Mouse (Mus musculus) hindbrain, postnatal 0 days (tissue): ENCODE measurements at regions not wholly inside any gene's neighbourhood (a gene's known extent, or its start where the extent isn't known, plus 50 kb on each side); places are given as distances from the start of the nearest gene placed in this dataset.

Source experiments
- ATAC-seq: fragments of 200-750 bp; cut with Nextera tagmentation; 2 replicates; pipeline ENCODE4 v1.8.0; 2017; ENCODE audit warnings: mild to moderate bottlenecking, moderate TSS enrichment, moderate library complexity
- DNase-seq: peaks from one replicate; pipeline ENCODE4 v3.0.0-alpha.2; 2015; ENCODE audit warnings: low spot score
- H3K27ac ChIP-seq: fragments of 300-500 bp; sonication (generic); 2 replicates; pipeline ENCODE4 v1.5.1; 2014; ENCODE audit warnings: mild to moderate bottlenecking
- H3K27me3 ChIP-seq: fragments of 300-500 bp; sonication (generic); 2 replicates; pipeline ENCODE4 v1.6.1; 2014; ENCODE audit warnings: low read length, mixed read lengths; ENCODE audit not compliant: insufficient read depth
- H3K36me3 ChIP-seq: fragments of 300-500 bp; sonication (generic); 2 replicates; pipeline ENCODE4 v1.6.1; 2014; ENCODE audit warnings: low read length, mixed read lengths; ENCODE audit not compliant: insufficient read depth
- H3K4me1 ChIP-seq: fragments of 300-500 bp; sonication (generic); 2 replicates; pipeline ENCODE4 v1.6.1; 2014; ENCODE audit warnings: antibody characterized with exemption, low read length, mixed read lengths; ENCODE audit not compliant: insufficient read depth
- H3K4me2 ChIP-seq: fragments of 300-500 bp; sonication (generic); 2 replicates; pipeline ENCODE4 v1.6.1; 2014; ENCODE audit warnings: low read depth, mild to moderate bottlenecking, low read length, moderate library complexity, mixed read lengths
- H3K4me3 ChIP-seq: fragments of 300-500 bp; sonication (generic); 2 replicates; pipeline ENCODE4 v1.5.1; 2014; ENCODE audit warnings: low read length
- H3K9ac ChIP-seq: fragments of 300-500 bp; sonication (generic); replicated peaks from 2 replicates; pipeline ENCODE4 v1.6.1; 2014; ENCODE audit warnings: mild to moderate bottlenecking, low read length, moderate library complexity, mixed read lengths
- H3K9me3 ChIP-seq: fragments of 300-500 bp; sonication (generic); 2 replicates; pipeline ENCODE4 v1.6.1; 2016; ENCODE audit warnings: low read length, mixed read lengths
- CTCF ChIP-seq: IDR thresholded peaks from 2 replicates; pipeline ENCODE4 v1.5.1; 2016; ENCODE audit warnings: antibody characterized with exemption, control low read depth, low read depth
- WGBS: fragments of 180-500 bp; shearing (Covaris S2); extraction: QIAGEN DNeasy Blood & Tissue Kit; methylation state at CpG from one replicate; pipeline ENCODE4 v1.1.7; 2014; 5-methylcytosine and 5-hydroxymethylcytosine counted together

DNA sequence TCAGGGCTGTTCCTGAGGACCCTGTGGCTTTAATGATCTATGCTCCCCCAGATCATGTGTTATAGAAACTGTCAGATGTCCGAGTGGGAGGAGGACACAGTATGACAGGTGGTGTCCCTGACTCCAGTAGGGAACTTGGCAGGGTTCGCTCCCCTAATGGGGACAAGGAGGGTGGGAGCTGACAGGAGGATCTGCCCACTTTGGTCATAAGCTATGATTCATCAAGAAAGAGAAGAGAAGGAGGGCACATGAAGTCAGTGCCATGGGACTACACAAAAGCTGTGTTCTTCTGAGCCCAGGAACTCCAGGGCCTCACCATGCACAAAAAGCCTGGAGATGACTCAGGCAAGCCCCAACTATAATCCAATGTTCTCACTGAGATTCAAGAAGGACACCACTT, 162.2 kb upstream of the Brinp1 start:
- Histone ChIP-seq H3K36me3 (no peaks in the 10 kb centered on the region), H3K27ac (no peak overlapping the region), H3K9ac (no peak overlapping the region), H3K27me3 (no peaks in the 10 kb centered on the region), H3K9me3 (no peaks in the 10 kb centered on the region), H3K4me1 (no peaks in the 10 kb centered on the region), H3K4me2 (no peak overlapping the region), H3K4me3 (no peak overlapping the region)
- ATAC-seq: 0 out of 2 replicates have a peak, but pooled peaks have one; percentile 4
- WGBS: 65% methylated on average over 2 of the region's 2 CpGs
- DNase-seq: no peak
- no peak for TF ChIP-seq CTCF

DNA sequence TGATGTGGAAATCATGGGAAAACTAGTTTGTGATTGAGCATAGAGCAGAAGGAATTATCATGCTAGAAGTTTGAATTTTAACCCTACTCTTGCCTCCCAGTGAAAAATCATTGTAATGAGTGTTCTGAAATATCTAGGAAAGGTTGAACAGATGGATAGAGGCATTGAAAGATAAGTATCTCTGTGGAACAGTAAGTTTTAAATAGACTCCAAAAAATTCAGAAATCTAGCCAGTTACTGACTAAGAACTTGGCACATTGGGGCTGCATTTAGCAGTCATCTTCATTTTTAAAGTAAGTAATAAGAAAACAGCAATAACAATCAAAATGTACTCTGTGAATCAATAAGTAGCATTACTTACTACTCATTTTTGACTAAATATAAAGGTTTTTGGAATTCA, 151.0 kb upstream of the Brinp1 start:
- H3K27ac ChIP-seq: no peak overlapping the region

GRCm38 (mm10) chr4:69095748-69096408, 141.7 kb upstream of the Brinp1 start:
- Histone ChIP-seq H3K36me3 (no peaks in the 10 kb centered on the region), H3K27me3 (no peaks in the 10 kb centered on the region), H3K4me1 (no peaks in the 10 kb centered on the region), H3K4me2 (no peak overlapping the region), H3K9ac (no peak overlapping the region), H3K27ac (no peak overlapping the region), H3K9me3 (no peaks in the 10 kb centered on the region), H3K4me3 (no peak overlapping the region)
- no peak for TF ChIP-seq CTCF
- no peak for DNase-seq
- 80% methylated on average over 6 of the region's 6 CpGs for WGBS
- ATAC-seq: no peak

More for the DNA sequence above, 151.0 kb upstream of the Brinp1 start:
- no peaks in the 10 kb centered on the region for H3K36me3 ChIP-seq
- H3K4me2 ChIP-seq: no peak overlapping the region
- DNase-seq: no peak
- H3K9ac ChIP-seq: no peak overlapping the region
- no peak for TF ChIP-seq CTCF
- no peaks in the 10 kb centered on the region for H3K27me3 ChIP-seq
- H3K9me3 ChIP-seq: no peaks in the 10 kb centered on the region
- ATAC-seq: no peak
- H3K4me1 ChIP-seq: no peaks in the 10 kb centered on the region
- no peak overlapping the region for H3K4me3 ChIP-seq

GRCm38 (mm10) chr4:69078085-69078484, 123.9 kb upstream of the Brinp1 start:
- Histone ChIP-seq H3K4me2 (no peak overlapping the region), H3K27me3 (no peaks in the 10 kb centered on the region), H3K9ac (no peak overlapping the region), H3K27ac (no peak overlapping the region), H3K4me3 (no peak overlapping the region), H3K4me1 (no peaks in the 10 kb centered on the region), H3K9me3 (no peaks in the 10 kb centered on the region), H3K36me3 (no peaks in the 10 kb centered on the region)
- ATAC-seq (no peak), DNase-seq (peak; percentile 4)
- no peak for TF ChIP-seq CTCF
- 69% methylated on average over 5 of the region's 5 CpGs for WGBS

DNA sequence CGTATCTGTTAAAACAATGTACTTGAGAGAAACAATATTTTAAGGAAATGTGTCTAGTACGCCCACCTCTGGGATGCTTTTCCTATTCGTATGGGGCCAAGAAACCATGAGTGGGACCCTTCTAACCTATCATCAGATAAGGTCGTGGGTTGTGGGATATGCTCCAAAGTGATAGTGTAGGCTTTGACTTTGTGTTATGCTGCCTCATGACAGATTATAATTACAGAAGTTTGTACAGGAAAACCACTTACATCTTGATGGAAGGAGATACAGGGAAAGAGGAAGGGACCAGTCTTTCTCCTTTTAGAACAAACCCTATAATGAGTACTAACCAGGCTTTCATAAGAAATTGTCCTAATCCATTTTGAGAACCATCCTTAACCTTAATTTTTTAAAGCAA, 123.1 kb upstream of the Brinp1 start:
- Histone ChIP-seq H3K4me3 (no peak overlapping the region), H3K4me2 (no peak overlapping the region), H3K27ac (no peak overlapping the region), H3K4me1 (no peaks in the 10 kb centered on the region), H3K27me3 (no peaks in the 10 kb centered on the region), H3K36me3 (no peaks in the 10 kb centered on the region), H3K9ac (no peak overlapping the region), H3K9me3 (no peaks in the 10 kb centered on the region)
- DNase-seq (no peak), ATAC-seq (no peak)
- no peak for TF ChIP-seq CTCF
- WGBS: 84% methylated on average over 4 of the region's 4 CpGs

GRCm38 (mm10) chr4:69039645-69040342, 85.6 kb upstream of the Brinp1 start:
- Histone ChIP-seq H3K4me2 (no peak overlapping the region), H3K4me1 (no peaks in the 10 kb centered on the region), H3K9ac (no peak overlapping the region), H3K4me3 (no peak overlapping the region), H3K27ac (no peak overlapping the region), H3K36me3 (no peaks in the 10 kb centered on the region), H3K27me3 (no peaks in the 10 kb centered on the region), H3K9me3 (no peaks in the 10 kb centered on the region)
- no peak for TF ChIP-seq CTCF
- WGBS: 50% methylated on average over 1 of the region's 1 CpGs
- ATAC-seq: no peak
- DNase-seq: no peak

GRCm38 (mm10) chr4:69034166-69034565, 80.0 kb upstream of the Brinp1 start:
- H3K27me3 ChIP-seq: no peaks in the 10 kb centered on the region
- H3K4me2 ChIP-seq: no peak overlapping the region
- no peak for ATAC-seq
- H3K4me3 ChIP-seq: no peak overlapping the region
- no peak for DNase-seq
- no peak overlapping the region for H3K9ac ChIP-seq
- TF ChIP-seq CTCF: no peak
- H3K9me3 ChIP-seq: no peaks in the 10 kb centered on the region
- no peaks in the 10 kb centered on the region for H3K36me3 ChIP-seq
- H3K4me1 ChIP-seq: no peaks in the 10 kb centered on the region
- 52% methylated on average over 1 of the region's 1 CpGs for WGBS
- no peak overlapping the region for H3K27ac ChIP-seq
